Mouse (Mus musculus) right cerebral cortex, adult 18-20 months (tissue): Measurements from ENCODE around the gene Zfp108.
A peak's percentile ranks its signal among the peaks of the same experiment; 100 is the strongest.

ENCODE experiments used
- DNase-seq: peaks from one replicate; pipeline ENCODE4 v3.0.0; 2022; ENCODE audit warnings: mixed read lengths

Zfp108 gene

DNA sequence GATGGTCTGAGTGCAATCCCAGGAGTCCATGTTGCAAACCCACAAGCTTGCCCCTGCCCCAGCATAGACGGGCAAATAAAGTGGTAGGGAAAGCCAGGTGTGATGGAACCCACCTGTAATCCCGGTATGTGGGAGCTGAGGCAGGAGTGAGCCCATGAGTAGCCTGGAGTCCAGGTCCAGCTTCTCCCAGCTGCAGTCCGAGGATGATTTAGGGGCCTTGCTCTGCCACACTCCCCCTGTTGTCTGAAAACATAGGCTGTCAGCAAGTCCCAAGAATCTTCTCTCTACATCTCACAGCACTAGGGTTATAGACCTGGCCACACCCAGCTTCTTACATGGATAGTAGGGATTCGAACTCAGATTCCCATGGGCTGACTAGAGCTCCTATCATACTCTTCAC lies 32.3 kb downstream of the Zfp108 start:
- no peak for DNase-seq

DNA sequence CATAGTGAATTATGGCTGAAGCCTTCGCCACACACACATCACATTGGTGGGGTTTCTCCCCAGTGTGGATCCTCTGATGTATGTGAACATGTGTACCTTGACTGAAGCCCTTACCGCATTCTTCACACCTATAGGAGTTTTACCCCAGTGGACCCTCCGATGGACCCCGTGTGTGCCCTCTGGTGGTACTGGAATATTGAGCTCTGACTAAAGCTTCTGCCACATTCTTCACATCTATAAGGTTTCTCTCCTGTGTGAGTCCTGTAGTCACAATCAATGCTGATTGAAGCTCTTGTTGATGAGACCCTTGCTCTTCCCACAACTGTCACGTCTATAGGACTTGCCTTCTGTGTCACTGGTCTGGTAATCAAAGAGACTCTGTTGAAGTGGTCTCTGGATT lies 33.1 kb downstream of the Zfp108 start:
- DNase-seq, result no peak

DNA sequence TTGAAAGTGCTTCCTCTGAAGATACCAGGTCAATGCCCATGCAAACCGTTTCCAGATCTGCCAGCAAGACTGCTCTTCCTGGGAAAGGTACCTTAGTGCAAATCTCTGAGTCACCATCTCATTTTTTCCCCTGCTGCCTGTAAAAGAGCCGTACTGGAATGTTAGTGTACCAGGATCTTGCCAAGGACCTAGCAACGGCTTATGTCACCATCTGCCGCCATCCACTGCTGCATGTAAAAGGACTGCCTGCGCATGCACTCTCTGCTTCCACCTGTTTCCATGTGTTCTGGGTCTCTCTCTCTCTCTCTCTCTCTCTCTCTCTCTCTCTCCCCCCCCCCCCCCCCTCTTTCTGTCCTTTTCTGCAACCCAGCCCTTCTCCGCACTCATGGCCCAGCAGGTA lies 33.9 kb downstream of the Zfp108 start:
- peak; percentile 38 for DNase-seq

DNA sequence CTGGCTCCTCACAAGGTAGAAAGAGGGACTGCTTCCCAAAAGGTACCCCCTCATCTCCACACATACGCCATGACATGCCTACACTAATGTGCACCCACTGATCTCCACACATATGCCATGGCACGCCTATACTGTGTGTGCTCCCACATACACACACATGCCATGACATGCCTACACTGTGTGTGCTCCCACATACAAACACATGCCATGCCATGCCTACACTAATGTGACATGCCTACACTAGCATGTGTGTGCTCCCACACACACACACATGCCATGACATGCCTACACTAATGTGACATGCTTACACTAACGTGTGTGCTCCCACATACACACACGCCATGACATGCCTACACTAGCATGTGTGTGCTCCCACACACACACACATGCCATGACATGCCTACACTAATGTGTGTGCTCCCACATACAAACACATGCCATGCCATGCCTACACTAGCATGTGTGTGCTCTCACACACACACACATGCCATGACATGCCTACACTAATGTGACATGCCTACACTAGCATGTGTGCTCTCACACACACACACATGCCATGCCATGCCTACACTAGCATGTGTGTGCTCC lies 35.6 kb downstream of the Zfp108 start:
- DNase-seq, result no peak

DNA sequence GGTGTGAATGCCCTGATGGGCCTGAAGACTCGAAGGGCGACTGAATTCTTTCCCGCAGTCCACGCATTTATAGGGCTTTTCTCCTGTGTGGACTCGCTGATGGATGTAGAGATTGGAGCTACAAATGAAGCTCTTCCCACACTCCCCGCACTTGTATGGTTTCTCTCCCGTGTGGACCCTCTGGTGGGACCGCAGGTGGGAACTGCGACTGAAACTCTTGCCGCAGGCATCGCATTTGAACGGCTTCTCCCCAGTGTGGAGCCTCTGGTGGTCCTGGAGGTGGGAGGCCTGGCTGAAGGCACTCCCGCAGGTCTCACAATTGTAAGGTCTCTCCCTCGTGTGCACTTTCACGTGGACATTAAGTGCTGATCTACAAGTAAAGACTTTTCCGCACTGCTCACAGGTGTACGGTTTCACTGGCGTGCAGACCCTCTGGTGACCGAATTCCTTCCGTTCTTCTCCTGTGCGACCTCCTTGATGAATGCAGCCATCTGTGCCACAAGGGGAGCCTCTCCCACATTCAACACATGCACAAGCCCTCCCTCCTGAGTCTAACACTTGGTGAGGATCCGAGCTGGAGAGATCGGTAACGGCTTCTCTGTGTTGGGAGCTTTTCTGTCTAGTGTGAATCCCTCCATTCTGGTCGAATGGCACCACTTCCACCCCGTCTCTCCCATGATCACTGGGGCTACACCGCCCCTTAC lies 36.9 kb downstream of the Zfp108 start:
- DNase-seq, result no peak

DNA sequence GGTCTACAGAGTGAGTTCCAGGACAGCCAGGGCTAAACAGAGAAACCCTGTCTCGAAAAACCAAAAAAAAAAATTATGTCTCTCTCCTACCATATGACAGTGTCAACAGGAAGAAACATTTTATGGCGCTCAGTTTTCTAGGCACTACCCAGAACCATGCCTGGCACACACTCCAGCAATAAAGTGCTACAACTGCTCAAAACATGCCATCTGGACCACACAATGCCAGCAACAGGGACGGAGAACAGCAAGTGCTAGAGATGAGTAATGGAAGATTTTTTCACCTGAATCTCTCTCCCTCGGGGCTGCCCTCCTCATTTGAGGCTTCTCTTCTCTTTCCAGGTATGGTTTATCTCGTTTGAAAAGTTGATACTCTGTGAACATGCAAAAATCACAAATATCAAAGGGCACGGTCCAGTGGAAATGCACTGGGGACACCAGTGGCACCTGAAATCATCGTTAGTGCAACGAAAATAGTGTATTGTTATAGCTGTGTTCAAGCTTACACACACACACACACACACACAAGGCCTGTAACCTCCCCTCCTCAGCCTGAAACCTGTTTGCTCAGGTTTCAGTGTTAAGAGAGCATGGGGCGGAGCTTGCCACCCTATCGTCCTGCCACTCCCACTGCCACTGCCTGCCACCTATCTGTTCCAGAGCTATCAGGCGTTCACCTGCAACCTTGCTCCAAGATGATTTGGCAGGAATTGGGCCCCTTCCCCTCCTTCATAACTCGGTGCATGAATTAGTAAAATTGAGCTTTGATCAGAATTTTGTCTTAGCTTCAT lies 38.7 kb downstream of the Zfp108 start:
- no peak for DNase-seq

DNA sequence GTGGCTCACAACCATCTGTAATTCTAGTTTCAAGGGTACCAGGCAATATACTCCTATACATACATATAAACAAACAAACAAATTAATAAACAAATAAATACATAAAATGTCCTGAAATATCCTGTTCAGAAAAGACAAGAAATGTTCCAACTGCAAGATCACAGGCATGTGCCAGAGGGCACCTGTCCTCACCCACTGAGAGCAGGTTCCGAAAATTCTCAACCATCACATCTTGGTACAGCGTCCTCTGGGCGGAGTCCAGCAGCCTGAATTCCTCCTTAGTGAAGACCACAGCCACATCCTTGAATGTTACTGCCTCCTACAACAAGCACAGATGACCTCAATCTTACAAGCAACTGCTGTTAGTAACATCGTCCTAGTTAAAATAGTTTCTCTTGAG lies 40.2 kb downstream of the Zfp108 start:
- DNase-seq, result no peak

DNA sequence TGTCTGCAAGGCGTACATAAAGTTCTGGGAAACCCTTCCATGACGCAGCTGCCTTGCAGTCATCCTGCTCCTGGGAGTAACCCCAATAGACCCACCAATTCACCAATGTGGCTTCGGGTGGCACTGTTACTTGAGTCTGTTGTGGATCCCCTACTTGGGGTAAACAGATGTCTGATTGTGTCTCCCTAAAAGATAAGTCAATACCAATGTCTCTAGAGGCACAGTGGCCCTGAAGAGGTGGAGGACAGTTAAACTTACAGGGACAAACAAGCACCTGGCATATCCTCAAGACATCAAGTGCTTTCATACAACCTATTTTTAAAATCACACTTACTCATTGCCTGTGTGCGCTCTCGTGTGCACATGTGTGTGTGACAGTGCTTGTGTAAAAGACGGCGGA lies 40.8 kb downstream of the Zfp108 start:
- DNase-seq, result no peak

DNA sequence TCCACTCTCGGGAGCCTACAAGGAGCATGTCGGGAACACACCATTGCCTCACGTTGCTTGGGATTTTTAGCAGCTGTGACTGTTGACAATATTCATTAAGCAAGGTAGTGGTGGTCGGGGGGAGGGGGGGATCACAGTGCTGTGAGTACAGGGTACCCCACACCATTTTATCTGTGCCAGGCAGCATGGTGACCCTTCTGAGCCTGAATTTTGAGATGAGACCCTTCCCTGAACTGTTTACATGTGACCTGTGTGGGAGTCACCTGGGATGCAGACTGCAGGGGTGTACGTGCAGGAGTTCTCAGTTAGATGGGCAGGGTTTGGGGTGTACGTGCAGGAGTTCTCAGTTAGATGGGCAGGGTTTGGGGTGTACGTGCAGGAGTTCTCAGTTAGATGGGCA lies 41.8 kb downstream of the Zfp108 start:
- no peak for DNase-seq

DNA sequence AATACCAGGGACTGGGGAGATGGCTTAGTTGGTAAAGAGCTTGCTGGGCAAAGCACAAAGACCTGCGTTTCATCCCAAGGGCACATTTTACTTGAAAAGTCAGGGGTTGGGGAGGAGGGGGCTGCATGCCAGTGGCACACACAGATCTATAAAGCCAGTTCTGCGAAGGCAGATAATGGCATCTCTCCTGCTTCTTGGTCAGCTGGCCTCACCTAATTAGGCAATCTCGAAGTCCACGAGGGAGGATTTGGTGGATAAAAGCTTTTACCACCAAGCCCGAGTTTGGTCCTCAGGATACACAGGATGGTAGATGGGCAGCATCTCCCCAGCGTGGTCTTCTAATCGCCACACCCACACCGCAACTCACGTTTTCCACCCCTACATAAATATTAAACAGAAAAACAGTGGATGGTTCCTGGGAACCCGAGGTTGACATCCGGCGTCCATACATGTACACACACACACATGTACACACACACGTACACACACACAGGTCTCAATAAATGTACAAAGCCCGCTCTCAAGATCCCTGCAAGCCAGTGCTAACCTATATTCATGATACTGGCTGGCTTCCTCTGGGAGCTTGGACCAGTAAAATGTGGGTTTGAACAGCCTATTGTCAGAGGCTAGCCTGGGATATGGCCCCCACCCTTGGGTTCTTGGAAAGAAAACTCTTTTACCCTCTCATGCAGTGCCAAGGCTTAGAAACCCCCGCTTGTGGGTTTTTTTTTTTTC lies 42.9 kb downstream of the Zfp108 start:
- DNase-seq, result no peak

DNA sequence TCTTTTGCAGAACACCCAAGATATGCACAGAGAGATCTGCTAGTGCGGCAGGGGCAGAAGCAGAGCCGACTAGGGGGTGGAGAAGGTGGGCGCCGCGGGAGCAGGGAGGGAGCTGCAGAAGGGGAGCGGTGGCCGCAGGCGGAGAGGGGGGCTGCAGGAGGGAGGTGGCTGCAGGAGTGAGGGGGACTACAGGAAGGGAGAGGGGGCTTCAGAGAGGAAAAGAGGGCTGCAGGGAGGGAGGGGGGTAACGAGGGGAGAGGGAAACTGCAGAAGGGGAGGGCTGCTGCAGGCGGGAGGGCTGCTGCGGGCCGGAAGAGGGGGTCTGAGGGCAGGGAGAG lies 44.0 kb downstream of the Zfp108 start:
- DNase-seq, result no peak

DNA sequence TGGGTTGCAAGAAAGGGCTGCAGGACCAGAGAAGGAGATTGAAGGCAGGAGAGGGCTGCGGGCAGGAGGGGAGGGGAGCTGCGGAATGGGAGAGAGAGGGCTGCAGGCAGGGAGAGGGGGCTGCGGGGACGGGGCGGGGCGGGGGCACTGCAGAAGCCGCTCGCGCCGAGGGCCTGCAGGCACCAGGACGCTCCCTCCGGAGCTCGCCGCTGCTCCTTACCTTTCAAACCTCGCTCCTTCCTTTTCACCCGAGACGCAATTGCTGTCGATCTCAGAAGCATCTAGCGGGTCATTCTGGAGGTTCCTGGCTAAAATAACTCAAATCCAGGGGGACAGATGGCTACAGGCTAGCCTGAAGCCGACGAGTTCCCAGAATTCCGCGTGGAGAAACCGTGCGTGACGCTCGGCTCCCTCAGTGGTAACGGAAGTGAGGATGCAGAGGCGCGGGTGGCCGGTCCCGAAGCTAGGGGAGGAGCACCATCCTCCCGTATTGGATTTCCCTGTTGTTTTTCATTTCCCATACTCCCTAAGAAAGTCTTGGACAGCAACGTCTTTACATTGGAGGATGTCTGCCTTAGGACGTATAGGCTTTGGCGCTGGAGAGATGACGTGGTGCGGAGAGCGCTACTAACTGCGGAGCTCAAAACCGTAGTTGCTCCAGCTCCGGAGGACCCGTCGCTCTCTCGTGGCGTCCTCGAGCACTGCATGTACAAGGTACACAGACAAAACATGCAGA lies 44.5 kb downstream of the Zfp108 start:
- peak; percentile 93 for DNase-seq

DNA sequence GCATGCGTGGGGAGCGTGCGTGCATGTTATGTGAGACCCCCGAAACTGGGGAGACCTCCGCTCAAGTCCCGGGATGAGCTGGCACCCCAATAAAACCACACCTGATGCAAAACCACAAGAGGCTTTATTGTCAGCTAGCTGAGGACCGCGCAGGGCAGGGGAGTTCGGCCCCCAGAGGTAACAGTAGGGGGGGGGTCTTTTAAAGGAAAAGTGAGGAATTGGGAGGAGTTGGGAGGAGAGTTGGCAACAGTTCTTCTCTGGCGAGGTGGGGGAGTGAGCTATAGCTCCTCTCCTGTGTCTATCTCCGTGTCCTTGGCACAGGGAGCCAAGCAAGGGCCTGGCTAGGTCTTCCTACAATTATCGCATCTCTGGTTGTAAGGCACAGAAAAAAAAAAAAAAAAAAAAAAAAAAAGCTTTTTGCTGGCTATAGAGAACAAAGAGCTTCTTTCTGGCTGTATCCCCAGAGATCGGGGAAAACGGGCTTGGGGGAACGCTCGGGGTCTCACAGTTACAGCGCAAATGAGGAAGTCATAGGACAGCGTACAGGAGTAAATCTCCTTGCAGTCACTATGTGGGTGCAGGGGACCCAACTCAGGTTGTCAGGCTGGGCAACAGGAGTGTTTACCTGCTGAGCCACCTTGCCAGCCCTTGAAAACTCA lies 45.4 kb downstream of the Zfp108 start:
- no peak for DNase-seq

DNA sequence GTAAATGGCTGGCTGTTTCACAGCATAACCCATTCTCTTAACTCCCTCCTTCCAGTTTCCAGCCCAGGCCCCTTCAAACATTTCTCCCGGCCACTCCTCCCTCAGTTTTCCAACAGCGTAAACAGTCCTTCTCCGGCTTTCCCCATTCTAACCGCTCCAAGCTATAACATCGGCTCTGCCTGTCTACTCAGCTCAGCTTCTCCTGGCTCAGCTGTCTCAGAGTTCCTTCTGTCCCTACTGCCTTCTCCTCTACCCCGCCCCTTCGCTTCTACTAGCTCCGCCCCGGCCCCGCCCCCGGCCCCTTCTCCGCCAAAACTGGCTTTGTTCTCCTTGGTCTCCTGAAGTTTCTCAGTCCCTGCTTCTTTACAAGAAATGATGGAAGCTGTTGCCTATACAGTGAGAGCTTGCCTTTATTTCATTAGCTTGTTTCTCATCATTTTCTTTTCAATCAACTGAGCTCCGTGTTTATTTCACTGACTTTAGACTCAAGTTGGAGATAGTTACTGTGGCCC lies 46.2 kb downstream of the Zfp108 start, which contains the start of gene Zfp61:
Gene Zfp61 (minus strand): TSS at position 462 of the 512 bp plus-strand sequence.
- peak; percentile 29 for DNase-seq
